Mouse (Mus musculus): Measurements from ENCODE around the gene Kcnip1.

- TF ChIP-seq GATA1 (IDR thresholded peaks at IDR 0.05; ENCODE audit: low read length): no peak
- no peak for TF ChIP-seq TAL1 (IDR thresholded peaks at IDR 0.05; ENCODE audit: low read length)
These were observed 55.3 kb downstream of the Kcnip1 start for GRCm38 (mm10) chr11:33937641-33938040.
